Mouse (Mus musculus) bone marrow, adult 2 months (tissue): ENCODE results near the gene Usp5.

Source experiments
- CTCF ChIP-seq: fragments of 200-500 bp; IDR thresholded peaks from 2 replicates; pipeline ENCODE4 v1.5.1; 2011; ENCODE audit warnings: low read length, control low read depth; ENCODE audit not compliant: control insufficient read depth, insufficient read depth
- POLR2A ChIP-seq: fragments of 200-500 bp; IDR thresholded peaks from 2 replicates; pipeline ENCODE4 v1.6.1; 2011; ENCODE audit warnings: low read depth, mild to moderate bottlenecking, control low read depth, low read length, borderline replicate concordance; ENCODE audit not compliant: control insufficient read depth

GRCm38 (mm10) chr6:124874348-124874747, 45.1 kb upstream of the Usp5 start:
- TF ChIP-seq CTCF: no peak
- TF ChIP-seq POLR2A: no peak
